Mouse (Mus musculus) adrenal gland, adult 8-10 months (tissue): ENCODE data around the gene Hsd11b2. TPM values are rescaled to one million over a fixed set of nuclear protein-coding genes. Genes with fewer than 3 reads are reported as not detected.

ENCODE experiments used
- DNase-seq: peaks from one replicate; pipeline ENCODE4 v3.0.0; 2022
- total RNA-seq, 4 experiments: library from RNA; stranded (reverse); gene quantifications; 2 replicates each; pipeline ENCODE4 v1.2.4; 2022

Gene Hsd11b2
- total RNA-seq, 4 experiments from 2014 or later: 0.56 to 0.98 (median 0.82) TPM

DNA sequence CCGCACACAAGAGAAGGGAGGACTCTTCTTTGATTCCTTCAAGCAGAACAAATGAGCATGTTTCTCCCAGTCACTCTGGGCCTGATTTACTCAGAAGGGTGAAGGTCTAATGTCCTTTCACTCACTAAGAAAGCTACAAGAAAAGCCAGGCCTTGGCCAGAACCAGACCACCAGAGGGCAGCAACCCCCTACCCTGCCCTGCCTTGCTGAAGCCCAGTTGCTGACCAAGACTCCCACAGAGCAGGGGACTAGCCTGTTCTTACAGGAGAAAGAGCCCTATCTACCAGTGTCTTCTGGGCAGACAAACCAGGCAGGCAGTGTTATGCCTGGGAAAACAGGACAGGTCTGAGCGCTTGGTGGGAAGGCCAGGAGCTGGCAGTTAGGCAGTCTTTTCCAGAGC, 34.2 kb upstream of the Hsd11b2 start:
- DNase-seq: no peak

- no peak for DNase-seq
Measured at GRCm38 (mm10) chr8:105488082-105488481, 30.5 kb upstream of the Hsd11b2 start.

DNA sequence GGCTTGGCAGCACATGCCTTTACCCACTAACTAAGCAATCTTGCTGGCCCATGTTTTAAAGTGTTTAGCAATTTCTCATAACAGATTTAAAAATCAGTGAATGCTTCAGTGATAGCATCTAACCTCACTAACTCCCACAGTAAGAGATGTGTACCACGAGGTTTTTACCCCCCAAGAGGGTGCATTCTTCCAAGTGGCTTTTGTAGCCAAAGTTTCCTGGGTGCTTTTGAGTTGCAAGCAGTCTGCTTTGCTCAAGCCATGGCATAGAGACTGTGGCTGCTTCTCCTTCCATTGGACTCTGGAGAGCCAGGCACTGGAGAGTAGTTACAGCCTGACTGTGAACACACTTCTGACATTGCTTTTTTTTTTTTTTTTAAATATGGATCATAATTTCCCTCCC, 29.3 kb upstream of the Hsd11b2 start:
- no peak for DNase-seq

DNA sequence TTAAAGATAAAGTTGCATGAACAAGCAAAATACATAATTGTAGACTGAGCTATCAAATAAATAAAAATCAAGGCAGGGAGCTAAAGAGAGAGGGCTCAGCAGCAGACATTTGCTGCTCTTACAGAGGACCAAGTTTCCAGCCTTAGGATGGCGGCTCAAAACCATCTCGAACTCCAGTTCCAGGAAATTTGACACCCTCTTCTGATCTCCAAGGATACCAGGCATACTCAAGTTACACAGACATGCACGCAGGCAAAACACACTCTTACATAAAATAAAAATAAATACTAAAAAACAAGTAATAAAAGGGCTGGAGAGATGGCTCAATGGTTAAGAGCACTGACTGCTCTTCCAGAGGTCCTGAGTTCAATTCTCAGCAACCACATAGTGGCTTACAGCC, 25.1 kb upstream of the Hsd11b2 start:
- DNase-seq: no peak

GRCm38 (mm10) chr8:105494566-105494965, 24.0 kb upstream of the Hsd11b2 start:
- DNase-seq: no peak

DNA sequence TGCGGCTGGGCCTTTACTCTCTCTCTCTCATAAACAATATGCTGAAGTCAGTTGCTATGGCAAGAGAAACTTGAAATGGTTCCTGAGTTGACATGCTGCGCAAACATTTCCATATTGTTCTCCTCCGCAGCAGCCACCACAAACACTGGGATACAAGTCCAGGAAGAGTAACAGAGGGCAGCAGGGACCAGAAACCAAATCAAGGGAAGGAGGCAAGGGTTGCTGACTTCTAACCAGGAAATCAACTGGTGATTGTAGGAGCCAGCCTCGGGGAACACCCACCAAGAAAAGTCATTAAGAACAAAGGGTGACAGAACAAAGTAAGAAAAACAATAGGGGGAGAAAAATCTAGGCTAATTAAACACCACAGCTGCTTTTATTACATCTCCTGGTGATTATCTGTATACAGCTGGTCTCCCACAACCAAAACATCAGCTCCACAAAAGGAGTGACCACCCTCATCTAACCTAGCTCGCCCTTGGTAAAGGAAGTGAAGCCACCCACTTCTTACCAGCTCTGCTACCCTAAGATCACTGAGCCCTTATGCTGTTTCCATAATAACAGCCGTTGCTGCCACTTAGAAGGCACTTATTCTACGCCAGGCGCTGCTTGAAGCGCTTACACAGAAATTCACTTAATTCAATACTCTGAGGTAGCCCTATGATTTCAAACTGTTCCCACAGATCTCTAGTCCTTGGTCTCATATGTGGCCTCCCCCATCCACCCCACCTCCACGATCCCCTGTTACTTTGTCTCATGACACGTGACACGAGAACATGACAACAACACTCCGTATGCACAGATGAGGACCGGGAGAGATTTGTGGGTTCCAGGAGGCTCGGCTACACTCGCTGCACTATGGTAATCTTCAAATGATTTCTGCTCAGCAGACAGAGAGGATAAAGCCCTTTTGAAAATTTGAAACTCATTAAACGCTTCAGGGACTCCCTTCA, 22.9 kb upstream of the Hsd11b2 start:
- no peak for DNase-seq

DNA sequence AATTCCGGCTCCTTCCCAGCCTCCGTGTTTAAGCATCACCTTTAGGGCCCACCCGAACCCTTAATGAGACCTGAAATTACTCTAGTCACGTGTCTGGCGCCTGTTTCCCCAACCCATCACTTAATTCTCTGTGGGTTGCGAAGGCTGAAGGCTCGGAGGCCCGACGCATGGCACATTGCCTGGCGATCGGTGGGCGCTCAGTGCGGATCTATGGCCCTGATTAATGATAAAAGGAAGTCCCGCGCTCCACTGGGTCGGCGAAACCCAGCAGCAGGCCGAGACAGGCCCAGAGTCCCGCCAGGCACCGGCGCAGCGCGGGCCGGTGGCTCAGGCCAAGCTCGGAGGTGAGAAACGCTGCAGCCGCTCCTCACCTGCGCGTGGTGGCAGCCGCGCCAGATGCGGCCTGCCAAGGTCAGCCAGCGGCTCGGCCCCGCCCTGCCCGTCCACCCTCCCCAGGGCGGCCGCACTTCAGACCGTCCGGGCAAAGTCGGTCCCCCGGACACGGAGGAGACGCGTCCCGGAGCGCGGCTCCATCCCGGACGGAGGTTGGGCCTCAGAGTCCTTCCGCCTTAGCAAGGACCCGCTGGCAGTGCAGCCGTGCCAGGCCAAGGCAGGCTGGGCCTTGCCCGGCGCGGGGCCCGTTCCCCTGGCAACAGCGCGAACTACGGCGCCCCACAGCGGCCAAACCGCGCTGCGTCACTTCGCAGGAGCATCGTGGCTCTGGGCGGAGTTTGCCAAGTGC, 21.9 kb upstream of the Hsd11b2 start, which contains the start of gene Zdhhc1:
Gene Zdhhc1, minus strand, starts transcription at position 464 of the 742 bp plus-strand sequence.
- peak; percentile 80 for DNase-seq

- no peak for DNase-seq
Measured at GRCm38 (mm10) chr8:105499787-105500186, 18.8 kb upstream of the Hsd11b2 start.

DNA sequence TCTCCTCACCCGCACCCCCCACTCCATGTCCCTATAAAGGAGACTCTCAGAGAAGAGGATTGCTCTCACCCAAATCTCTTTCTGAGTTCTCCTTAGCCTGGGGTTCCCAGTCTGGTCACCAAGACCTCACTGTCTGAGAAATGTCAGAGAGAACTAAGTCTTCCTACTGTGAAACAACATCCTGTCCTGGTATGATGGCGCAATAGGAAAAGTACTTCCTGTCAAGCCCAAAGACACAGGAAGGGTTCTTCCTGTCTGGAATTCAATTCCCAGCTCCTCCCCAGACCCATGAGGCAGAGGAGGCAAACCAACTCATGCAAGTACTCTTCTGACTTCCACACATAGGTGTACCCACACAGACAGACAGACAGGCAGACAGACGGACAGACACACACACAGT, 13.9 kb upstream of the Hsd11b2 start:
- DNase-seq: no peak

DNA sequence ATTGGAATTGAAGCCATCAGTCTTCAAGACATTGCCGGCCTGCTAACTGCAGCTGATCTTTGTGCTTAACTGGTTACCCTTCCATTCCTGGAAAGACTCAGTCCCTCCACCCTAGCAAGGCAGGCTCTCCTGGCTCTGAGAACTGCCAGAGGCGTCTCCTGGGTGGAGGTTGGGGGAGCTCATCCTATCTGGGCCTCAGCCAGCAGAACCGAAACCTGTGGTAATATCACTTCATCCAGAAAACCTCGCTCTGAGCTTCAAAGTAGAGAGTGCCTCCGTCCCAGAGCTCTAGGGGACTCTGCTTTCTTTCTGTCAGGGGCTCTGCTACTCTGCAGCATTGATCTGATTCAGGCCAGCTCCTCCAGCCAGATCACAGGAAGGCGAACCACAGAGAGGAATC, 11.6 kb upstream of the Hsd11b2 start:
- DNase-seq: no peak

- no peak for DNase-seq
Measured at GRCm38 (mm10) chr8:105508758-105509157, 9.8 kb upstream of the Hsd11b2 start.

DNA sequence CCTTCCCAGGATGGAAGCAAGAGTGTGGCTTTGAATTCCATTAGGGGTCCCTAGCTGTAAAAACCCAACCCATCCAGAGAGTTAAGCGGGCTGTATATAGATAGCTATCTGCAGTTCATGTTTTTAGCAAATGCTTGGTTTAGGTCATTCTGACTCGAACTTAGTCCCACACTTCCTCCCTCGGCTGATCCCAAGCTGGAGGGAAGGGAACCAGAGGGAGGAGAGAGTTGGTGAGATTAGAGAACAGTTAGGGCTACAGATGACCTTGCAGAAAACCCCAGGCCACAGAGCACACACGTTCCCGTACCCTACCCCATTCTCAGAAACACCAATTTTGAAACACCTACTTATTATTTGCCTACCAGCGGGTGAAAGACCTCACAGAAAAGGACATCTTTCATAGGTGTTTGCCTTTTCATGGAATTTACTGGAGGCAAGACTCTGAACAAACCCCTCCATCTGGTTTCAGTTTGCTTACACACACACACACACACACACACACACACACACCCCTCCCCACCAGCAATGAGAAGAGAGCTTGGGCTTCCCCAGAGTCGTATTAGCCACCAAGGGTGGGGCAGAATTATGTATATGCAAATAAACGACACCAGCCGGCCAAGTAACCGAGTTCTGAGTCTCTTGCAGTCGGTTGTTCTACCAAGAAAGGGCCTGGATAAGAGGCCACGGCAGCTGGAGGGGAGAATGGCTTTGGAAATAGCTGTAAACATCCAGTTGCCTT, 8.4 kb upstream of the Hsd11b2 start:
- DNase-seq: no peak

DNA sequence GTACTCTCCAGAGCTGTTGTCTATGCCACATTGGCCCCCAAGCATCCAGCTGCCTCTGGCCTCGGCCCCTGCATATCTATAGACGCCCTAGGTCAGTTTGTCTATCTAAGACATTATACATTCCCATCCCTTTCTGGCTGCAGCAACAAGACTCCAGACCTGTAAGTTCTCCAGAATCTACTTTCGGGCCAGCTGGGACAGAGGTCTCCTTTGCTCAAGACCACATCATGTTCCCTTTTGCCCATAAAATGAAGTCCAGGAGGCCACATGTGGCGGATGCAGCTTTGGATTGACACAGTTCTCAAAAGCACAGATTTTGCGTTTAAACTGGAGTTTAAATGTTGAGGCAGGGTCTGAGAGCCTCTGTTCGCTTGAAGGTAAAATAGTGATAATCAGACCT, 4.4 kb upstream of the Hsd11b2 start:
- DNase-seq: no peak

DNA sequence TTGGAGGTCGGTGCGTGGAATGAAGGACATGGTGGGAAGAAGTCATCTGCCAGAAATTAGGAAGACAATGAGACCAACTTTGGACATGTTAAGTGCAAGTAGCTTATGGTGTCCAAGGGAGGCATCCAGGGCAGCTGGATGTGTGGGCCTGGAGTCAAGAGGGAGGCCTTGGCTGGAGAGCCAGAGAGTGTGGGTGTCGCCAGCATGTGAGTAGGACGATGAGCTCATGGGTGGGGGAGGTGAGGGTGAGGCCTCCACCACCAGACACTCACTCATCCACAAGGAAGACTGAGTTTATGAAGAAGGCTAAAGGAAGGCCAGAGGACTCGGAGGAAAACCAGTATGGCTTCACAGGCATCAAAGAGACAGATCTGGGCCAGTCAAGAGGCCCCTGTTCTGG, 3.9 kb upstream of the Hsd11b2 start:
- peak; percentile 67 for DNase-seq

DNA sequence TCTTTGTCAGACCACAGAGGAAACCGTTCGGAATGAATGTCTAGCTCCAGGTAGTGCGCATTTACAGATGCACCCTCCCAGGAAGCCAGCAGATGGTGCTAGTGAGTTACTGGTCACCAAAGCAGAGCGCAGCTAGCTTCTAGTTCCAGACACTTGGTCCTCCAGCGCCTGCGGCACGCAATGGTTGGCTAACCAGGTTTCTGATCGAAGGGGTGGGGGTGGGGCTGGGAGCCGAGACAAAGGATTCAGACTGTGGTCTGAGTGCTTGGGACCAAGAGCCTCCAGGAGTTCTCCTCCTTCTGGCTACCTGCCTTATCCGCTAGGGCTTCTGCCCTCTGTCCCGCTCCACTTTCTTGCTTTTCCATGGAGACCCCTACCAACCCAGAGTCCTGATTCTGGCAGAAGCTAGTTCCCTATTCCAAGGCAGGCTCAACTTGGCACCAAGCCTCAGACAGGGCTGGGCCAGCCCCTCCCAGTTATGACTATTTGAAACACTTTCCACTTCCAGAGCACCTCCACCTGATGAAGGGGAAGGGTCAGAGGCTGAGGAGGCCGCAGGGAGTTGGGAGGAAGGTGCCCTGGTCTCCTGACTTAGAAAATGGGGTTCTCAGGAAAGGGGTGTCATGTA, 2.4 kb upstream of the Hsd11b2 start:
- peak; percentile 64 for DNase-seq

GRCm38 (mm10) chr8:105517346-105517745, 1.2 kb upstream of the Hsd11b2 start:
- no peak for DNase-seq

DNA sequence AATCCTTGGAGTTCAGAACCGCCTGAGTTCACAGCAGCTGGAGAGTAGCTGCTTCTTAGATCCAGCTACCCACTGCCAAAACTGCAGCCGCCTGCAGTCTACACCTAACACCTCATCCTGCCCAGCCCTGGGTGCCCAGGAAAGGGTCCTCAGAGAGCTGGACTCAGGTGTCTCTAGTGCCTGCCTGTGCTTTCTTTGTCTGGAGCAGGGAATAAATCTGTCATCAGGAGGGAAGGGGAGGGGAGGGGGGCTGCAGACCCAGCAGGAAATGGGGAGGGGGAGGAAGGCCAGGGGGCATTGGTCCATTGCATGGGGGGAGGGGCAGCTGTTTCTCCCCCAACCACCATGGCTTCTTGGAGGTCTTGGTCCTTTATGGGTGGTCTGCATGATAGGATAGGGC, 1.0 kb downstream of the Hsd11b2 start:
- DNase-seq: no peak

DNA sequence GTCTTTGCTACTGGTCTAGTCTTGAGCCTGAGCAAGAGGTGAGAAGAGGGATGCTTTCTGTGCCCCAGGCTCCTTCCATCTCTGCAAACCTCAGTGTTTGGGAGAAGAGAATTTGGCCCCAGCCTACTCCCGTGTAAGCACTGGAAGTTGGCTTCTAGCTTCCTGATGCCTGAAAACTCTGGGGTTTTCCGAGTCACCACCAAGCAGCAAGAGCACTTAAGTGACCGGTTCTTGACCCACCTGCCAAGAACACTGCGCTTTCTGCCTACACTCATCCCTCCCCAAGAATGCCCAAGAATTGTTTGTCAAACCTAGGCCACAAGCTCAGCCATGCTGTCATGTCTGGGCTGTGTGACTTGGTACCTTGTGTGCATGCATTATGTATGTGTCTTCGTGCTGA, 2.0 kb downstream of the Hsd11b2 start:
- no peak for DNase-seq

DNA sequence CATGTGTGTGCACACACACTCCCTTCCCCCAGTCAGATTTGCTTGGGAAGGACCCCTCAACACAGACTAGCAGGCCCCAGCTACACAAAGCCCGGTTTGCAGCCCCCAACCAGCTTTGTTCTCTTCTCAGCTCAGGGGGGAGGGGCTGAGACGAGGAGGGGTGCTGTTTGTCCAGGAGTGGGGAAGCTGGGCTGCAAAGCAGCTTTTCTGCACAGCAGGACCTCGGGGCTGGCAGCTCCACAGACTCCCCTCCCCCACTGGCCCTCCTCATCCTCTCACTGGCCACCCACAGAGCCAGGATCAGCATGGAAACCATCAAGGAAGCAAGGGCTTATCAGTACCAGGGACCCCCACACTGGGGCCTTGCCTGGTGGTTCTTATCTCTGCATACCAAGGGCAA, 2.5 kb downstream of the Hsd11b2 start:
- DNase-seq: no peak

DNA sequence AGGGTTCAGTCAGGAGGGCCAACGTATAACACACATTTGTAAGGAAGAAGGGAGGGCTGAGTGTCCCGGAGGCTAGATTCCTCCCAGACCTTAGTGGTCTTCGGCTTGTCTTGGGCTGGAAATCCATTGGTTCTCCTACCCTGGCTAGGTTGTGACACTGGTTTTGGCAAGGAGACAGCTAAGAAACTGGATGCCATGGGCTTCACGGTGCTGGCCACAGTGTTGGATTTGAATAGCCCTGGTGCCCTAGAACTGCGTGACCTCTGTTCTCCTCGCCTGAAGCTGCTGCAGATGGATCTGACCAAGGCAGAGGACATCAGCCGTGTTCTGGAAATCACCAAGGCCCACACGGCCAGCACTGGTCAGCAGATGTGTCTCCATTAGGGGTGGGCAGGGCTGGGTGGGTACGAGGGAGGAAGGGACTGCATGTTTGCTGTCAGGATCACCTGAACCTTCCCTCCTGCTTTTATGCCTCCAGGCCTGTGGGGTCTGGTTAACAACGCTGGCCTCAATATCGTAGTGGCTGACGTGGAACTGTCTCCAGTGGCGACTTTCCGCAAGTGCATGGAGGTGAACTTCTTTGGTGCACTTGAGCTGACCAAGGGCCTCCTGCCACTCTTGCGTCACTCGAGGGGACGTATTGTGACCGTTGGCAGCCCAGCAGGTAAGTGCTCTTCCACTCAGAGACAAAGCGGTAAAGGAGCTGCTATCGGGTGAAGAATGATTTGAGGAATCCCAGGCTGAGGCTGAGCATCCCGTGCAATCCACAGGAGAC, 3.6 kb downstream of the Hsd11b2 start:
- no peak for DNase-seq

DNA sequence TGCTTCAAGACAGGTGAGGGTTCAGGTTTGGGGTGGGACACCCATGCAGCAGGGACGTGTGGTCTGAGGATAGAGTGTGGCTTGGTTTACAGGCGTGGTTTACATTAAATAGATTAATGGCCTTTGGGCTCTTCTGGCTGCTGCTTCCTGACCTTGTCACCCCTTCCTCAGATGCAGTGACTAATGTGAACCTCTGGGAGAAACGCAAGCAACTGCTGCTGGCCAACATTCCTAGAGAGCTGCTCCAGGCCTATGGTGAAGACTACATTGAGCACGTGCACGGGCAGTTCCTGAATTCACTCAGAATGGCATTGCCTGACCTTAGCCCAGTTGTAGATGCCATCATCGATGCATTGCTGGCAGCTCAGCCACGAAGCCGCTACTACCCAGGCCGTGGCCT, 4.3 kb downstream of the Hsd11b2 start:
- no peak for DNase-seq

DNA sequence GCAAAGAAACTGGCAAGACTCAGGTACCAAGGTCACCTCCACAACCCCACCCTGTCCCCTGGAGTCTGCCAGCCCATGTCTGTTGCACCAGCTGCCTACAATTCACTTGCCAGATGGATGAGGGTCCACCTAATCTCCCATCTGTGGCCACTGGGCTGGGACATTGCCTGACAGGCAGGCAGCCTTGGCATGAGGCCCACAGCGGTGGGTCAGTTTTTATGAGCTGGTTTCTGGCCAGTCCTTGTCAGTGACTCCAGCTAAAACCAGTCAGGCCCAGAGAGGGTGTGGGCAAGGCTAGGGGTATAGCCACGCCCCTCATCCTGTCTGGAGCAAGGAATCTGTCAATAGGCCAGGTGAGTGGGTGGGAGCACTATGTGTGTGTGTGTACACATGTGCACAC, 8.6 kb downstream of the Hsd11b2 start:
- no peak for DNase-seq
